Mouse (Mus musculus): ENCODE results near the gene Dnah7a. TPM values are rescaled to one million over a fixed set of nuclear protein-coding genes. Genes with fewer than 3 reads are reported as not detected.
"Not testable (repeated sequence)": the region's sequence is repeated elsewhere in the genome, so short reads cannot be mapped to it uniquely, and the experiment has no call there.

Dnah7a gene
- polyA plus RNA-seq, 1 experiment from 2014 or later, result 2.1 TPM

DNA sequence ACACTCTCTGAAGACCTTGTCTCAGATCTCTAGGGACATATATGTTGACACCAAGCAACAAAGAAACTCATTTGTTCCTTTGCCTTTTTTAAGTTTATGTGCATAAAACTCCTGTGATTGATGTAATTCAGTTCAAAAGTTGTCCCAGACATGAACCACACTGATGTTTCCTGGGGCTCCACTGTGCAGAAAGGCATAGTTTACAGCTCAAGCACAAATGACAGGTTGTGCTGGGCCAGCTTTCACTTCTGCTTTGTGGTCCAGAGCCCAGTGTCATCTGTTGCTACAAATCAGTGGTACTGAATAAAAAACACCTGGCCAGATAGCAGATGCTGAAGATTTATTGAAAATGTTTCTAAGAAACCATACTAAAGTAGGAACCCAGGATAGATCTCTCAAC, 42.3 kb downstream of the Dnah7a start:
- not testable (repeated sequence) for H3K9ac ChIP-seq (replicated peaks); H3K9me3 ChIP-seq; H3K4me1 ChIP-seq (replicated peaks); H3K27me3 ChIP-seq; H3K36me3 ChIP-seq; H3K27ac ChIP-seq; H3K4me3 ChIP-seq (replicated peaks); H3K4me2 ChIP-seq; ATAC-seq (ENCODE audit: insufficient number of reproducible peaks, insufficient read depth, low FRiP score, low TSS enrichment, low read depth)

DNA sequence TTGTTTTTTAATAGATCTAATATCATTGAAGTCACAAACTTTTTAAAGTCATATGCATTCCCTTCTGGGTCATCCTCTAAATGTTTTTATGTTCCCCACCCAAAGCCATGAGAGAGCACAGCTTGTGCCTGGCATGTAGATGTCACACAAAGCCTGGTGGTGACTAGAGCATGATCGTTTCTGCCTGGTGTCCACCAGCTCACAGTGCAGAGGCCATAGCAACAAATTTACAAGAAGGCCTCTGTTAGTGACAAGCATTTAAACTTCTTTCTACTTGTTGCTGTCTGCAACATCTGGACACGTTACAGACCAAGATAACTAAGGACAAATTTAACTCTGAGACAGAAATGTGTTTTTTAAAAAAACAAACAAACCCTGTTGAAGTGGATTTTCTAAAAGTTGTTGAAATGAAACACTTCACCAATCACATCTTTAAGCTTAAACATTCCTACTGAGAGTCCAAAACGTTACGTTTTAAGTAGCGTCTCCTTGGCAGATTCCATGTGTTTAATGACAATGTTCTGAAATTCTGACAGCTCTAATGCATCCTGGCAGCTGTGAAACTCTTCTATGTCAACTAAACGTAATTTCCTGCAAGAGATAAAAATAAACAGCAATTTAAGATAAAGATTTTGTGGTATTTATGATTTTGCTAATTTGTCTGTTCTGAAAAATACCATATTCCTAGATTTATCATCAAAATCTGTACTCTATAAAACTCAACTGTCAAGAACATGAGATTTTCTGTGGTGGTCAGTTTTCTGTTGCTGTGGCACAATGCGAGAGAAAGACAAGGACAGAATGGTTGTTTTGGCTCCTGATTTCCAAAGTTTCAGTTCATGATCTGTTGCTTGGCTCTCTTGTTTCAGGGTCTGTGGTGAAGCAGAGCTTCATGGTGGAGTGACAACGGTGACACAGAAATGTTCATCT, 66.5 kb downstream of the Dnah7a start:
- Histone ChIP-seq H3K4me1 (replicated peaks) (no peaks in the 10 kb centered on the region), H3K4me2 (no peak overlapping the region), H3K9me3 (no peaks in the 10 kb centered on the region), H3K4me3 (replicated peaks) (no peak overlapping the region), H3K9ac (replicated peaks) (no peak overlapping the region), H3K36me3 (no peaks in the 10 kb centered on the region), H3K27ac (no peak overlapping the region), H3K27me3 (no peaks in the 10 kb centered on the region)
- ATAC-seq (ENCODE audit: insufficient number of reproducible peaks, insufficient read depth, low FRiP score, low TSS enrichment, low read depth), result no peak
- WGBS, result 77% methylated on average over 8 of the region's 8 CpGs

DNA sequence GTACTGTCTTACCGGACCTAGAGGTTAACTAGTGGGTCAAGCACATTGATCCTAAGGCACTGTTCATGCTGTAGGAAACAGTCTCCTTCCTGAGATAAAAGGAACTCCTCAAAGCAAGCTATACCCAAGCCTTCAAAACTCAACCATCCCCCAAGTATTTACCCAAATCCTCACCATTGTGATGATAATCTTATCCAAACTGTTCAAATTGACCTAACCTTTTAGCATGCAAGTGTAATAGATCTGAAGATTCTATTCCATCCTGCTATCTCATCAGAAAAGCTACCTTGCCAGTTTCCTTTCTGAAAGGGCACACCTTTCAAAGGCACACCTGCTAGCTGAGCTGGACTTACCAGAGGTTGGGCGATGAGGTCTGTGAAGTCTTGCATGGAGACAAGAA, 70.9 kb downstream of the Dnah7a start:
- not testable (repeated sequence) for H3K27ac ChIP-seq; H3K27me3 ChIP-seq; H3K9ac ChIP-seq (replicated peaks); H3K36me3 ChIP-seq; ATAC-seq (ENCODE audit: insufficient number of reproducible peaks, insufficient read depth, low FRiP score, low TSS enrichment, low read depth); H3K4me1 ChIP-seq (replicated peaks); H3K4me2 ChIP-seq; H3K9me3 ChIP-seq; H3K4me3 ChIP-seq (replicated peaks)
- 65% methylated on average over 2 of the region's 2 CpGs for WGBS

- H3K27me3 ChIP-seq; H3K9me3 ChIP-seq; H3K27ac ChIP-seq; H3K4me2 ChIP-seq; H3K4me3 ChIP-seq (replicated peaks); ATAC-seq (ENCODE audit: insufficient number of reproducible peaks, insufficient read depth, low FRiP score, low TSS enrichment, low read depth); H3K4me1 ChIP-seq (replicated peaks); H3K36me3 ChIP-seq; H3K9ac ChIP-seq (replicated peaks): not testable (repeated sequence)
Observed at GRCm38 (mm10) chr1:53632040-53632439, 74.5 kb downstream of the Dnah7a start.

DNA sequence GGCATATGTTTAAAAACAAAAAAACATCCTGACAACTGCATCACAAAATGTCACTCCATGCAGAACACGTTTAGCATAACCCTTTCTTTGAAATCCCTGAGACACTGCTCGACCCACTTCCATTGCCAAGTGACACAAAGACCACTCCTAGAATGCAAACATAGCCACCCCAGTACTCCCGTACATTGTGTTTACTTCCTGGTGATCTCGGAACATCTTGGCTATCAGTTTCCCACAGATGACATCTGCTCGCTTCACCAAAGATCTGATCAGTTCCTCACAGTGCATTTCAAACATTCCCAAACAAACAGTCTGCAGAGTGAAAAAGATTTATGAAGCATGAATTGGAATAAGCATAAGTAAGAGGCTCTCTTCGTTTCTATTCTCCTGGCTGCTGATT, 76.6 kb downstream of the Dnah7a start:
- Histone ChIP-seq H3K4me3 (replicated peaks) (no peak overlapping the region), H3K9ac (replicated peaks) (no peak overlapping the region), H3K4me1 (replicated peaks) (no peaks in the 10 kb centered on the region), H3K27ac (no peak overlapping the region), H3K9me3 (no peaks in the 10 kb centered on the region), H3K36me3 (no peaks in the 10 kb centered on the region), H3K27me3 (no peaks in the 10 kb centered on the region), H3K4me2 (no peak overlapping the region)
- ATAC-seq (ENCODE audit: insufficient number of reproducible peaks, insufficient read depth, low FRiP score, low TSS enrichment, low read depth), result no peak
- 72% methylated on average over 6 of the region's 6 CpGs for WGBS

- Histone ChIP-seq H3K4me3 (replicated peaks) (no peak overlapping the region), H3K4me1 (replicated peaks) (no peaks in the 10 kb centered on the region), H3K27me3 (no peaks in the 10 kb centered on the region), H3K4me2 (no peak overlapping the region), H3K36me3 (no peaks in the 10 kb centered on the region), H3K9ac (replicated peaks) (no peak overlapping the region), H3K27ac (no peak overlapping the region), H3K9me3 (peaks cover 12% of the 10 kb centered on the region)
- WGBS, result 91% methylated on average over 16 of the region's 16 CpGs
- no peak; the same call in 1 of the 2 replicates for ATAC-seq (ENCODE audit: insufficient number of reproducible peaks, insufficient read depth, low FRiP score, low TSS enrichment, low read depth)
Observed at GRCm38 (mm10) chr1:53613486-53613885, 93.1 kb downstream of the Dnah7a start.

DNA sequence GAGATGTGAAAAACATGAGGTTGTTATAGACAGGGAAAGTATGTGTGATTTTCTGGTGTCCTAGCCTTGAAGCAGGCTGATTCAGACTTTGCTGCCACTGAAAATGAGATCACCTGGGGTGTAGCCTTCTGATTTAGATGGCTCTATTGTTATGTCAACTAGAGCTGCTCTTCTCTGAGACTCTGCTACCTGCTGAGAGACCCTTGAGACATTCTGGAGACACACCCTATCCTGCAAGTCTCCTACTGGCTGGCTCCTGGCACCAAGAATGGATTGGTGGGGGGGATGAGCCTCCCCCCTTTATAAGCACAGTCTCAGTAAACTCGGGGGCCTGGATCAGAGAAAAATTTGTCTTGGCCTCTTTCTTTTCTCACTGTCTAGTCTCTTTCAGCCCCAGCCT, 125.3 kb downstream of the Dnah7a start:
- H3K4me1 ChIP-seq (replicated peaks); H3K27ac ChIP-seq; H3K9ac ChIP-seq (replicated peaks); H3K36me3 ChIP-seq; H3K27me3 ChIP-seq; H3K4me3 ChIP-seq (replicated peaks); H3K4me2 ChIP-seq; H3K9me3 ChIP-seq; ATAC-seq (ENCODE audit: insufficient number of reproducible peaks, insufficient read depth, low FRiP score, low TSS enrichment, low read depth): not testable (repeated sequence)
- 4% methylated on average over 1 of the region's 1 CpGs for WGBS

DNA sequence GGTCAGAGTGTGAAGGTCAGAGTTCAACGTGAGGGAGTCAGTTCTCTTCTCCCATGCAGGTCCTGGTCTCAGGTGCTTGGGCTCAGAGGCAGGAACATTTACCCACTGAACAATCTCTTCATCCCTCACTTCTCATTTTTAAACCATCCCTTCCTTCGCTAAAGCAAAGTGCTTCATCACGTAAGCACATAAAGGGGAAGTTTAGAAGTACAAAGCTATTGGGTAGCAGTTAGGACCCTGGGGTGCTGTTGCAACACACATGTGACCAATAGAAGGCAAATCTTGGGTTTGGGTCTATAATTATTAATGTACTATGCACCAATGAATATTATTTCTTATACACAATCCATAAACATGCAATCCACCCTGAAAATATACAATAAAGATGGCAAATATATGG, 148.7 kb downstream of the Dnah7a start:
- not testable (repeated sequence) for H3K36me3 ChIP-seq; ATAC-seq (ENCODE audit: insufficient number of reproducible peaks, insufficient read depth, low FRiP score, low TSS enrichment, low read depth); H3K27ac ChIP-seq; H3K9me3 ChIP-seq; H3K4me2 ChIP-seq; H3K4me1 ChIP-seq (replicated peaks); H3K4me3 ChIP-seq (replicated peaks); H3K27me3 ChIP-seq; H3K9ac ChIP-seq (replicated peaks)
- 84% methylated on average over 3 of the region's 3 CpGs for WGBS

DNA sequence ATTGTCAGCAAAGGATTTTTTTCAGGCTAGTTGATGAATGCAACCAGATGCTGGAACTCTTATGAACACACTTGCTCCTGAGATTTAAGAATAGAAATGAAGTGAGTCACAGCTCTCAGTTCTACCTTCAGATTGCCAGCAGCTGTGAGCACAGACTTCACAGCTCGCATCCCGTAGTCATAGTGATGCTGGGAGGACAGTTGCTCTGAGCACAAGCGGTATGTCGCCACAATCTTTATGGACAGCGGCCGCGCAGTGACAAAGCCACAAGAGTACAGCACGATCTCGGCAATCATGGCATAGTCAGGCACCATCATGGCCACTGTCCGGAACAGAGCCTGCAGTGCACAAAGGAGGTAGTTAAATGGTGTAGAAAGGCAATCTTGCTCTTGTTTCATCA, 159.6 kb downstream of the Dnah7a start:
- not testable (repeated sequence) for H3K4me2 ChIP-seq; H3K4me1 ChIP-seq (replicated peaks); H3K36me3 ChIP-seq; H3K4me3 ChIP-seq (replicated peaks); ATAC-seq (ENCODE audit: insufficient number of reproducible peaks, insufficient read depth, low FRiP score, low TSS enrichment, low read depth); H3K27ac ChIP-seq; H3K9me3 ChIP-seq; H3K9ac ChIP-seq (replicated peaks); H3K27me3 ChIP-seq
- 94% methylated on average over 10 of the region's 10 CpGs for WGBS

DNA sequence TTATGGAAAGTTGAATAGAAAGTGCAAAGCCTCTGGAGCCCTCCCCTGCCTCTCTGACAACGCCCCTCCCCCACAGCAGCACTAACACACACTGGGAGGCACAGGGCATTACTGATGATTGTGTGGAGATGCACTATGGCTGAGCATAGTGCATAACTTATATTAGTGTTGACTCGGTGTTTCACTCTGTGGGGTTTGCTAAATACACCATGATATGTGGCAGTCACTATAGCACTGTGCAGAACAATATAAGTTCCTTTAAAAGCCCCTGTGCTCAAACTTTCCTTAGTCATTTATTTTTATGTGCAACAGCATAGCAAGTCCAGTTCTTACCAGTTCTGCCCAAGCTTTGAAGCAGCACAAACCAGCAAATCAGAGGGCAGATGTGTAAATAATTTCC, 168.2 kb downstream of the Dnah7a start:
- peak; percentile 68 for ATAC-seq (ENCODE audit: insufficient number of reproducible peaks, insufficient read depth, low FRiP score, low TSS enrichment, low read depth)
- WGBS, result 62% methylated on average over 2 of the region's 2 CpGs

GRCm38 (mm10) chr1:53534826-53535225, 171.8 kb downstream of the Dnah7a start:
- H3K4me1 ChIP-seq (replicated peaks); H3K4me3 ChIP-seq (replicated peaks); H3K36me3 ChIP-seq; H3K9ac ChIP-seq (replicated peaks); H3K27me3 ChIP-seq; ATAC-seq (ENCODE audit: insufficient number of reproducible peaks, insufficient read depth, low FRiP score, low TSS enrichment, low read depth); H3K9me3 ChIP-seq; H3K27ac ChIP-seq; H3K4me2 ChIP-seq: not testable (repeated sequence)
- WGBS, result 74% methylated on average over 1 of the region's 1 CpGs

More for the DNA sequence above, 168.2 kb downstream of the Dnah7a start:
- H3K4me2 ChIP-seq; H3K9me3 ChIP-seq; H3K27ac ChIP-seq; H3K4me1 ChIP-seq (replicated peaks); H3K4me3 ChIP-seq (replicated peaks); H3K9ac ChIP-seq (replicated peaks); H3K27me3 ChIP-seq; H3K36me3 ChIP-seq: not testable (repeated sequence)

GRCm38 (mm10) chr1:53526021-53526420, 180.6 kb downstream of the Dnah7a start:
- not testable (repeated sequence) for H3K9ac ChIP-seq (replicated peaks); H3K9me3 ChIP-seq; H3K4me3 ChIP-seq (replicated peaks); ATAC-seq (ENCODE audit: insufficient number of reproducible peaks, insufficient read depth, low FRiP score, low TSS enrichment, low read depth); H3K27ac ChIP-seq; H3K36me3 ChIP-seq; H3K4me1 ChIP-seq (replicated peaks); H3K27me3 ChIP-seq; H3K4me2 ChIP-seq
- WGBS, result 80% methylated on average over 2 of the region's 2 CpGs
